Mouse (Mus musculus) midbrain, embryonic 12.5 days (tissue): Measurements from ENCODE around the gene Dock2. TPM values are rescaled to one million over a fixed set of nuclear protein-coding genes. Genes with fewer than 3 reads are reported as not detected.
"Not testable (repeated sequence)": the region's sequence is repeated elsewhere in the genome, so short reads cannot be mapped to it uniquely, and the experiment has no call there.

Source experiments
- ATAC-seq: fragments of 200-750 bp; cut with Nextera tagmentation; 2 replicates; pipeline ENCODE4 v1.8.0; 2017; ENCODE audit warnings: low read depth, moderate TSS enrichment, moderate library complexity; ENCODE audit not compliant: low FRiP score
- H3K27ac ChIP-seq: fragments of 300-500 bp; sonication (generic); replicated peaks from 2 replicates; pipeline ENCODE4 v1.5.1; 2016; ENCODE audit warnings: mild to moderate bottlenecking
- H3K27me3 ChIP-seq: fragments of 300-500 bp; sonication (generic); 2 replicates; pipeline ENCODE4 v1.6.1; 2016; ENCODE audit warnings: mild to moderate bottlenecking
- H3K36me3 ChIP-seq: fragments of 300-500 bp; sonication (generic); 2 replicates; pipeline ENCODE4 v1.6.1; 2016
- H3K4me1 ChIP-seq: fragments of 300-500 bp; sonication (generic); 2 replicates; pipeline ENCODE4 v1.6.1; 2016
- H3K4me2 ChIP-seq: fragments of 300-500 bp; sonication (generic); replicated peaks from 2 replicates; pipeline ENCODE4 v1.6.1; 2016; ENCODE audit warnings: mild to moderate bottlenecking, moderate library complexity
- H3K4me3 ChIP-seq: fragments of 300-500 bp; sonication (generic); 2 replicates; pipeline ENCODE4 v1.5.1; 2016; ENCODE audit warnings: mild to moderate bottlenecking
- H3K9ac ChIP-seq: fragments of 300-500 bp; sonication (generic); replicated peaks from 2 replicates; pipeline ENCODE4 v1.6.1; 2016; ENCODE audit warnings: mild to moderate bottlenecking, moderate library complexity
- H3K9me3 ChIP-seq: fragments of 300-500 bp; sonication (generic); 2 replicates; pipeline ENCODE4 v1.6.1; 2016; ENCODE audit warnings: mild to moderate bottlenecking
- WGBS: fragments of 180-500 bp; shearing (Covaris S2); methylation state at CpG from one replicate; pipeline ENCODE4 v1.1.7; 2016; 5-methylcytosine and 5-hydroxymethylcytosine counted together
- polyA plus RNA-seq: library from polyadenylated mRNA; unstranded; fragments of >200 nt; fragmentation: Nextera tagmentation; extraction: Ambion mirVana; gene quantifications from 2 replicates; pipeline ENCODE4 v1.2.1, GENCODE M21; 2016

Dock2 gene
- polyA plus RNA-seq, 1 experiment from 2014 or later: 1.1 TPM

GRCm38 (mm10) chr11:34258849-34259469 lies 524.7 kb downstream of the Dock2 start:
- H3K36me3 ChIP-seq: no peaks in the 10 kb centered on the region
- no peak overlapping the region for H3K27ac ChIP-seq
- no peaks in the 10 kb centered on the region for H3K9me3 ChIP-seq
- WGBS: 91% methylated on average over 12 of the region's 12 CpGs
- H3K27me3 ChIP-seq: peaks cover 10% of the 10 kb centered on the region
- ATAC-seq: no peak
- H3K9ac ChIP-seq: no peak overlapping the region
- no peak overlapping the region for H3K4me3 ChIP-seq
- H3K4me2 ChIP-seq: no peak overlapping the region
- H3K4me1 ChIP-seq: no peaks in the 10 kb centered on the region

GRCm38 (mm10) chr11:34257548-34258189 lies 526.0 kb downstream of the Dock2 start:
- ATAC-seq: no peak

GRCm38 (mm10) chr11:34242979-34243378 lies 540.7 kb downstream of the Dock2 start:
- H3K9me3 ChIP-seq: peaks cover 3% of the 10 kb centered on the region; the same call in 1 of the 2 replicates
- WGBS: 60% methylated on average over 6 of the region's 6 CpGs
- ATAC-seq: no peak
- H3K36me3 ChIP-seq: no peaks in the 10 kb centered on the region
- H3K4me3 ChIP-seq: no peak overlapping the region
- H3K27ac ChIP-seq: no peak overlapping the region
- no peaks in the 10 kb centered on the region for H3K4me1 ChIP-seq
- H3K4me2 ChIP-seq: no peak overlapping the region
- no peak overlapping the region for H3K9ac ChIP-seq
- H3K27me3 ChIP-seq: no peaks in the 10 kb centered on the region

More at GRCm38 (mm10) chr11:34257548-34258189, 526.0 kb downstream of the Dock2 start:
- WGBS: 70% methylated on average over 11 of the region's 11 CpGs
- Histone ChIP-seq H3K4me2 (no peak overlapping the region), H3K36me3 (no peaks in the 10 kb centered on the region), H3K4me1 (no peaks in the 10 kb centered on the region), H3K9ac (no peak overlapping the region), H3K9me3 (no peaks in the 10 kb centered on the region), H3K4me3 (no peak overlapping the region), H3K27ac (no peak overlapping the region), H3K27me3 (peaks cover 10% of the 10 kb centered on the region)

- Histone ChIP-seq H3K4me3 (no peak overlapping the region), H3K4me1 (no peaks in the 10 kb centered on the region), H3K9me3 (peaks cover 3% of the 10 kb centered on the region; the same call in 1 of the 2 replicates), H3K27me3 (0 out of 2 replicates have a peak, but pooled peaks cover 4% of the 10 kb centered on the region), H3K4me2 (no peak overlapping the region), H3K27ac (no peak overlapping the region), H3K9ac (no peak overlapping the region), H3K36me3 (no peaks in the 10 kb centered on the region)
- WGBS: 97% methylated on average over 1 of the region's 1 CpGs
- no peak for ATAC-seq
These were observed 543.4 kb downstream of the Dock2 start for GRCm38 (mm10) chr11:34240252-34240651.

GRCm38 (mm10) chr11:34239691-34240090 lies 544.0 kb downstream of the Dock2 start:
- H3K27ac ChIP-seq: no peak overlapping the region
- H3K4me1 ChIP-seq: no peaks in the 10 kb centered on the region
- H3K36me3 ChIP-seq: no peaks in the 10 kb centered on the region
- H3K27me3 ChIP-seq: 0 out of 2 replicates have a peak, but pooled peaks cover 4% of the 10 kb centered on the region
- H3K4me2 ChIP-seq: no peak overlapping the region
- no peak for ATAC-seq
- no peak overlapping the region for H3K4me3 ChIP-seq
- 81% methylated on average over 2 of the region's 2 CpGs for WGBS
- H3K9me3 ChIP-seq: peaks cover 3% of the 10 kb centered on the region; the same call in 1 of the 2 replicates
- H3K9ac ChIP-seq: no peak overlapping the region

GRCm38 (mm10) chr11:34236885-34237284 lies 546.8 kb downstream of the Dock2 start:
- no peaks in the 10 kb centered on the region for H3K9me3 ChIP-seq
- H3K4me3 ChIP-seq: no peak overlapping the region
- 0 out of 2 replicates have a peak, but pooled peaks cover 4% of the 10 kb centered on the region for H3K27me3 ChIP-seq
- no peak overlapping the region for H3K4me2 ChIP-seq
- no peaks in the 10 kb centered on the region for H3K4me1 ChIP-seq
- ATAC-seq: no peak
- H3K27ac ChIP-seq: no peak overlapping the region
- no peaks in the 10 kb centered on the region for H3K36me3 ChIP-seq
- no peak overlapping the region for H3K9ac ChIP-seq
- 81% methylated on average over 6 of the region's 6 CpGs for WGBS

GRCm38 (mm10) chr11:34236091-34236759 lies 547.5 kb downstream of the Dock2 start:
- 58% methylated on average over 5 of the region's 5 CpGs for WGBS
- ATAC-seq: 0 out of 2 replicates have a peak, but pooled peaks have one; percentile 47

GRCm38 (mm10) chr11:34228758-34229364 lies 554.8 kb downstream of the Dock2 start:
- peak; percentile 70 for ATAC-seq
- H3K4me3 ChIP-seq: no peak overlapping the region
- no peaks in the 10 kb centered on the region for H3K4me1 ChIP-seq
- 45% methylated on average over 6 of the region's 6 CpGs for WGBS
- H3K9ac ChIP-seq: no peak overlapping the region
- H3K27me3 ChIP-seq: no peaks in the 10 kb centered on the region
- H3K4me2 ChIP-seq: no peak overlapping the region
- no peak overlapping the region for H3K27ac ChIP-seq
- H3K36me3 ChIP-seq: no peaks in the 10 kb centered on the region
- H3K9me3 ChIP-seq: no peaks in the 10 kb centered on the region

More at GRCm38 (mm10) chr11:34236091-34236759, 547.5 kb downstream of the Dock2 start:
- Histone ChIP-seq H3K27ac (no peak overlapping the region), H3K4me3 (no peak overlapping the region), H3K9ac (no peak overlapping the region), H3K36me3 (no peaks in the 10 kb centered on the region), H3K4me1 (no peaks in the 10 kb centered on the region), H3K9me3 (no peaks in the 10 kb centered on the region), H3K27me3 (0 out of 2 replicates have a peak, but pooled peaks cover 4% of the 10 kb centered on the region), H3K4me2 (no peak overlapping the region)

GRCm38 (mm10) chr11:34227180-34227579 lies 556.5 kb downstream of the Dock2 start:
- WGBS: 35% methylated on average over 1 of the region's 1 CpGs
- no peak overlapping the region for H3K27ac ChIP-seq

GRCm38 (mm10) chr11:34220596-34220995 lies 563.1 kb downstream of the Dock2 start:
- not testable (repeated sequence) for H3K4me2 ChIP-seq, H3K27me3 ChIP-seq, H3K9ac ChIP-seq, H3K4me1 ChIP-seq, ATAC-seq, H3K9me3 ChIP-seq, H3K27ac ChIP-seq, H3K36me3 ChIP-seq, H3K4me3 ChIP-seq
- 88% methylated on average over 4 of the region's 4 CpGs for WGBS

More at GRCm38 (mm10) chr11:34227180-34227579, 556.5 kb downstream of the Dock2 start:
- Histone ChIP-seq H3K4me2 (no peak overlapping the region), H3K4me3 (no peak overlapping the region), H3K36me3 (no peaks in the 10 kb centered on the region), H3K9ac (no peak overlapping the region), H3K27me3 (no peaks in the 10 kb centered on the region), H3K4me1 (no peaks in the 10 kb centered on the region), H3K9me3 (no peaks in the 10 kb centered on the region)
- no peak for ATAC-seq

- Histone ChIP-seq H3K4me2 (no peak overlapping the region), H3K27ac (no peak overlapping the region), H3K9ac (no peak overlapping the region), H3K36me3 (no peaks in the 10 kb centered on the region), H3K4me1 (no peaks in the 10 kb centered on the region), H3K27me3 (no peaks in the 10 kb centered on the region), H3K4me3 (no peak overlapping the region), H3K9me3 (no peaks in the 10 kb centered on the region)
- 23% methylated on average over 5 of the region's 5 CpGs for WGBS
- ATAC-seq: peak; percentile 58; the same call in 1 of the 2 replicates
These were observed 570.8 kb downstream of the Dock2 start for GRCm38 (mm10) chr11:34212853-34213252.

GRCm38 (mm10) chr11:34207989-34208388 lies 575.7 kb downstream of the Dock2 start, which contains the start of gene Foxi1:
Gene Foxi1 (minus strand): TSS chr11:34208089.
- H3K4me3 ChIP-seq: no peak within 1 kb of the TSS
- no peaks in the 10 kb centered on the region for H3K4me1 ChIP-seq
- 84% methylated on average over 9 of the region's 10 CpGs for WGBS
- ATAC-seq: no peak
- H3K27ac ChIP-seq: no peak within 1 kb of the TSS
- no peaks in the 10 kb centered on the region for H3K36me3 ChIP-seq
- no peak within 1 kb of the TSS for H3K4me2 ChIP-seq
- no peaks in the 10 kb centered on the region for H3K9me3 ChIP-seq
- H3K27me3 ChIP-seq: no peaks in the 10 kb centered on the region
- H3K9ac ChIP-seq: no peak within 1 kb of the TSS
